Comparison of ENCODE assay signal across 12 mouse cellular contexts in the genomic region with DNA sequence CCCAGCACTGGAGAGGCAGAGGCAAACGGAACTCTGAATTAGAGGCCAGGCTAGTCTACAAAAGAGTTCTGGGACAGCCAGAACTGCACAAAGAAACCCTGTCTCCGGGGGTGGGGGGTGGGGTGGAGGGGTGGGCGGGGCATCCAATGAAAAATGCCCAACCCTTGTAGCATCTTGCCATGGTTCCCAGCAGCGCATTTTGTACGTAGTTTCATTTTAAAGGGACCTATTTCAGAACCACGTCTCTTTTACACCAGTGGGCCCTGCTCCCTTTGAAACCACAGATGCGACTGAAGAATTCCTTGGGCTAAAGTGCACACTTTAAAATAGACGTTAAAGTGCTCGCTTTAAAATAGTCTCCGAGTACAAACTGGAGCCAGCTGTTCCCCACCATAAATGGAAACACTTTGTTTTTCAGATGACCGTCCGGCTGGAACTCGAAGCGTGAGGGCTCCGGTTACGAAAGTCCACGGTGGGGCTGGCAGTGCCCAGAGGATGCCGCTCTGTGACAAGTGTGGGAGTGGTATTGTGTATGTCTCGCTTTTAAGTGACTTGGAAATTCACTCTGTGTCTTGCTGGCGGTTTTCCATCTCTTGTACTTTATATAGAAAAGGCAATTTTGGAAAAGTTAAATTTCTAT. TPM values are rescaled to one million over a fixed set of nuclear protein-coding genes. Genes with fewer than 3 reads are reported as not detected.
DNase-seq lines count a peak whose midpoint lies in the region; ATAC-seq and TF ChIP-seq lines count a peak whose summit lies in the region.
"Had no signal": no experiment of that assay in that cellular context is flagged by ENCODE, and none has a peak within 500 bp of the region (broad histone marks: within the 10 kb centered on the region; RNA-seq: fewer than 3 reads in every experiment).

No protein-coding gene starts in this region.

- TF ChIP-seq EP300 in heart, adult 2 months (IDR thresholded peaks at IDR 0.05; ENCODE audit: insufficient read depth, low read depth, low read length) = no peak

- H3K9me3 ChIP-seq in E14TG2a.4 (ENCODE audit: low read length) = no peaks in the 10 kb centered on the region
- no peaks in the 10 kb centered on the region for H3K9me3 ChIP-seq in limb, embryonic 13.5 days
- no peaks in the 10 kb centered on the region for H3K9me3 ChIP-seq in forebrain, embryonic 11.5 days (ENCODE audit: control insufficient read depth, low read length)
- H3K9me3 ChIP-seq: liver, embryonic 12.5 days had no signal

- peak; percentile 91 for DNase-seq in heart, adult 11 months
- DNase-seq in heart, postnatal 25 days (ENCODE audit: low spot score) = no peak
- peak in 1 of 2 experiments; percentile 48 for DNase-seq in heart, adult 2 months
- no peak for DNase-seq in B cell, adult 2 months
- no peak for DNase-seq in cerebellum, postnatal 14 days
- no peak for DNase-seq in forebrain, embryonic 11.5 days (ENCODE audit: low spot score)
- DNase-seq: thymus, postnatal 14 days had no signal

- peaks cover 34% of the 10 kb centered on the region for H3K4me1 ChIP-seq in E14TG2a.4 (replicated peaks; ENCODE audit: low read depth, low read length)
- peaks cover 1% of the 10 kb centered on the region; the same call in 1 of the 2 replicates for H3K4me1 ChIP-seq in heart, adult 2 months (ENCODE audit: control insufficient read depth, insufficient read depth, low read length)
- peaks cover 10% of the 10 kb centered on the region for H3K4me1 ChIP-seq in limb, embryonic 13.5 days
- H3K4me1 ChIP-seq in forebrain, embryonic 11.5 days (replicated peaks; ENCODE audit: control insufficient read depth, insufficient read depth, low read length) = no peaks in the 10 kb centered on the region
- H3K4me1 ChIP-seq: liver, embryonic 12.5 days had no signal

- H3K36me3 ChIP-seq in E14TG2a.4 (ENCODE audit: insufficient read depth, low read length) = no peaks in the 10 kb centered on the region
- no peaks in the 10 kb centered on the region for H3K36me3 ChIP-seq in heart, adult 2 months (ENCODE audit: control insufficient read depth, insufficient read depth, low read length)
- H3K36me3 ChIP-seq in limb, embryonic 13.5 days = peaks cover 5% of the 10 kb centered on the region; the same call in 1 of the 2 replicates
- H3K36me3 ChIP-seq in forebrain, embryonic 11.5 days (ENCODE audit: control insufficient read depth, insufficient read depth, low read length) = no peaks in the 10 kb centered on the region
- H3K36me3 ChIP-seq: liver, embryonic 12.5 days had no signal

- ATAC-seq in limb, embryonic 13.5 days (ENCODE audit: low FRiP score, low read depth) = peak; percentile 61
- ATAC-seq in forebrain, embryonic 11.5 days (replicated peaks; ENCODE audit: low FRiP score) = no peak
- ATAC-seq: liver, embryonic 12.5 days had no signal

- no peak for TF ChIP-seq CTCF in E14TG2a.4 (conservative IDR thresholded peaks at IDR 0.05; ENCODE audit: low read length)
- no peak for TF ChIP-seq CTCF in heart, adult 2 months (IDR thresholded peaks at IDR 0.05)

- peaks cover 32% of the 10 kb centered on the region for H3K27me3 ChIP-seq in E14TG2a.4 (ENCODE audit: insufficient read depth, low read length)
- no peaks in the 10 kb centered on the region for H3K27me3 ChIP-seq in heart, adult 2 months (ENCODE audit: control insufficient read depth, insufficient read depth, low read length)
- H3K27me3 ChIP-seq in limb, embryonic 13.5 days = no peaks in the 10 kb centered on the region
- no peaks in the 10 kb centered on the region for H3K27me3 ChIP-seq in forebrain, embryonic 11.5 days (ENCODE audit: control insufficient read depth, insufficient read depth, low read length)
- H3K27me3 ChIP-seq: liver, embryonic 12.5 days had no signal

- no peak overlapping the region for H3K9ac ChIP-seq in heart, adult 2 months (ENCODE audit: low read depth, low read length)
- no peak overlapping the region for H3K9ac ChIP-seq in limb, embryonic 13.5 days
- no peak overlapping the region for H3K9ac ChIP-seq in forebrain, embryonic 11.5 days (ENCODE audit: low read length)
- H3K9ac ChIP-seq: liver, embryonic 12.5 days had no signal

- TF ChIP-seq POLR2A in heart, adult 2 months (IDR thresholded peaks at IDR 0.05; ENCODE audit: insufficient read depth, low read depth, low read length) = no peak

- 0 out of 2 replicates have a peak overlapping the region, but pooled peaks have one; percentile 37 for H3K4me3 ChIP-seq in E14TG2a.4 (replicated peaks; ENCODE audit: low read length)
- no peak overlapping the region; the same call in 1 of the 2 replicates for H3K4me3 ChIP-seq in heart, adult 2 months
- H3K4me3 ChIP-seq in limb, embryonic 13.5 days = no peak overlapping the region
- H3K4me3 ChIP-seq in forebrain, embryonic 11.5 days (ENCODE audit: low read depth, low read length) = no peak overlapping the region
- H3K4me3 ChIP-seq: liver, embryonic 12.5 days had no signal

- H3K4me2 ChIP-seq in limb, embryonic 13.5 days (replicated peaks) = peak overlapping the region; percentile 45
- H3K4me2 ChIP-seq in forebrain, embryonic 11.5 days (ENCODE audit: low read depth, low read length, severe bottlenecking) = no peak overlapping the region
- H3K4me2 ChIP-seq: liver, embryonic 12.5 days had no signal

- 65% methylated on average over 20 of the region's 20 CpGs for WGBS in heart, adult 2 months
- WGBS in limb, embryonic 13.5 days = 42% methylated on average over 20 of the region's 20 CpGs
- 86% methylated on average over 20 of the region's 20 CpGs for WGBS in forebrain, embryonic 11.5 days

- intact Hi-C loops in heart, postnatal 25 days (cut with DNase I) = no loop called here
- intact Hi-C loops in heart, adult 2 months (cut with DNase I) = no loop called here

- no peaks in the 10 kb centered on the region for H3K79me2 ChIP-seq in heart, adult 2 months (replicated peaks; ENCODE audit: control insufficient read depth, insufficient read depth, low read length)

- peak overlapping the region; percentile 69 for H3K27ac ChIP-seq in heart, adult 2 months
- peak overlapping the region; percentile 76 for H3K27ac ChIP-seq in limb, embryonic 13.5 days
- no peak overlapping the region for H3K27ac ChIP-seq in forebrain, embryonic 11.5 days (ENCODE audit: low read depth, low read length)
- H3K27ac ChIP-seq: liver, embryonic 12.5 days had no signal

RNA-seq across cellular contexts. Expression of a gene that starts 17.3 kb away (rescaled TPM):
- total RNA-seq in heart, postnatal 25 days (2021) = not detected
- not detected for total RNA-seq in heart, adult 2 months (2021)
- polyA plus RNA-seq in heart, adult 2 months (2012; rRNA removed) = not detected in 2 replicates
- polyA plus RNA-seq in limb, embryonic 13.5 days (2015; fragmentation: Nextera tagmentation; extraction: Ambion mirVana) = 0.14 and 0.23 TPM in 2 replicates
- 0.23 TPM in 1 of 2 replicates, not detected in the other for polyA plus RNA-seq in forebrain, embryonic 11.5 days (2014; fragmentation: Nextera tagmentation; extraction: Ambion mirVana)
- total RNA-seq: hematopoietic stem cell, adult 5-6 weeks had no signal
- polyA plus RNA-seq: C2C12; liver, embryonic 12.5 days had no signal

RNA-seq across cellular contexts. Expression of a gene that starts 31.9 kb away (rescaled TPM):
- total RNA-seq in heart, postnatal 25 days (2021) = 10 to 100 TPM; 27.1 to 35.6 TPM
- 10 to 100 TPM; 29.4 to 29.9 TPM for total RNA-seq in heart, adult 2 months (2021)
- polyA plus RNA-seq in heart, adult 2 months (2012; rRNA removed) = 52.5 and 71.1 TPM in 2 replicates
- polyA plus RNA-seq in limb, embryonic 13.5 days (2015; fragmentation: Nextera tagmentation; extraction: Ambion mirVana) = 46.0 and 52.5 TPM in 2 replicates
- polyA plus RNA-seq in forebrain, embryonic 11.5 days (2014; fragmentation: Nextera tagmentation; extraction: Ambion mirVana) = 10.0 and 10.3 TPM in 2 replicates
- total RNA-seq: hematopoietic stem cell, adult 5-6 weeks had no signal

RNA-seq across cellular contexts. Expression of a gene that starts 57.9 kb away (rescaled TPM):
- total RNA-seq in heart, postnatal 25 days (2021) = under 1 TPM; 0.52 to 0.84 TPM
- total RNA-seq in heart, adult 2 months (2021) = under 1 TPM; 0.59 to 0.76 TPM
- polyA plus RNA-seq in heart, adult 2 months (2012; rRNA removed) = 0.66 and 0.94 TPM in 2 replicates
- polyA plus RNA-seq in limb, embryonic 13.5 days (2015; fragmentation: Nextera tagmentation; extraction: Ambion mirVana) = 3.3 and 3.7 TPM in 2 replicates
- 3.2 and 4.7 TPM in 2 replicates for polyA plus RNA-seq in forebrain, embryonic 11.5 days (2014; fragmentation: Nextera tagmentation; extraction: Ambion mirVana)

RNA-seq across cellular contexts. Expression of a gene that starts 58.2 kb away (rescaled TPM):
- total RNA-seq in heart, postnatal 25 days (2021) = 10 to 100 TPM; 31.1 to 32.3 TPM
- total RNA-seq in heart, adult 2 months (2021) = 10 to 100 TPM; 25.3 to 25.9 TPM
- 12.1 and 27.1 TPM in 2 replicates for polyA plus RNA-seq in heart, adult 2 months (2012; rRNA removed)
- polyA plus RNA-seq in limb, embryonic 13.5 days (2015; fragmentation: Nextera tagmentation; extraction: Ambion mirVana) = 93.0 and 104 TPM in 2 replicates
- polyA plus RNA-seq in forebrain, embryonic 11.5 days (2014; fragmentation: Nextera tagmentation; extraction: Ambion mirVana) = 50.3 and 58.0 TPM in 2 replicates
